Mouse (Mus musculus) B cell, adult 2 months (primary cell): Measurements from ENCODE around the gene F3.
"Not testable (repeated sequence)": the region's sequence is repeated elsewhere in the genome, so short reads cannot be mapped to it uniquely, and the experiment has no call there.

Experiments used
- DNase-seq, 2 experiments: peaks; one replicate each; pipeline ENCODE4 v3.0.0; 2022

Gene F3

GRCm38 (mm10) chr3:121739489-121740213, 16.3 kb downstream of the F3 start:
- no peak for DNase-seq

GRCm38 (mm10) chr3:121741186-121741848, 18.0 kb downstream of the F3 start:
- DNase-seq: not testable (repeated sequence)

GRCm38 (mm10) chr3:121754319-121755090, 31.2 kb downstream of the F3 start:
- not testable (repeated sequence) for DNase-seq

- DNase-seq: no peak
Measured at GRCm38 (mm10) chr3:121755152-121755551, 31.8 kb downstream of the F3 start.

- DNase-seq: no peak
Measured at GRCm38 (mm10) chr3:121758373-121758772, 35.0 kb downstream of the F3 start.

- DNase-seq: peak; percentile 12 to 20
Measured at GRCm38 (mm10) chr3:121762056-121762852, 38.9 kb downstream of the F3 start.

- DNase-seq: no peak
Measured at GRCm38 (mm10) chr3:121766048-121766447, 42.7 kb downstream of the F3 start.

GRCm38 (mm10) chr3:121766818-121767217, 43.5 kb downstream of the F3 start:
- DNase-seq: no peak

GRCm38 (mm10) chr3:121768770-121769169, 45.4 kb downstream of the F3 start:
- DNase-seq: no peak

- not testable (repeated sequence) for DNase-seq
Measured at GRCm38 (mm10) chr3:121773336-121773735, 50.0 kb downstream of the F3 start.

GRCm38 (mm10) chr3:121777943-121778342, 54.6 kb downstream of the F3 start:
- peak; percentile 37 to 45 for DNase-seq

GRCm38 (mm10) chr3:121783020-121783419, 59.7 kb downstream of the F3 start:
- no peak for DNase-seq
